Mouse (Mus musculus) kidney, postnatal 14 days (tissue): ENCODE measurements at regions not wholly inside any gene's neighbourhood (a gene's known extent, or its start where the extent isn't known, plus 50 kb on each side); places are given as distances from the start of the nearest gene placed in this dataset.

Experiments used
- DNase-seq: peaks from one replicate; pipeline ENCODE4 v3.0.0; 2022; ENCODE audit warnings: mixed read lengths

DNA sequence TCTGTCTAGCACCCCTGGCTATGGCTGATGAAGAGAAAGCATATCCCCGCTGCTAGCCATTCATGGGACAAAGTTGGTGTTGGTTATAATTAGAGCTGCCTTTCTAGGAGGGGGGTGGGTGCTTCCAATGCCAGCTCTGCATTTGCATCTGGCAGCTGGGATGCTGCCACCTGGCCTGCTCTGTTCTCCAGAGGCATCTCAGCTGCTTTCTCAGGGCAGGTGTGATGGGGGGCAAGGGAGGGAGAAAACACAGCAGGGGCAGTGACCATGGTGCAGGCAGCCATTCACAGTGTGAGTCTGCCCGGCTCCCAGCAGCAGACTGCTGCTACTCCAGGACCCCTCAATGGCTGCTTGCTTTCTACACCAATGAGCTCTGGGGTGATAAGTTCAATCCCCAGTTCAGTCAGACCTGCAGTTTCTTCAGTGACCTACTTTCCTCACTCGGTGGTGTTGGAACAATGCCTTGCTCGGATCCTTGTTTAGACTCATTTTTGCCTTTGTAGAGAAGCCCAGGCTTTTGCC is 73.9 kb upstream of the Klf7 start:
- no peak for DNase-seq

- no peak for DNase-seq
Observed at GRCm38 (mm10) chr1:64195294-64195693, 73.2 kb upstream of the Klf7 start.

- DNase-seq: peak; percentile 66
Observed at GRCm38 (mm10) chr1:64193150-64193838, 71.2 kb upstream of the Klf7 start.

DNA sequence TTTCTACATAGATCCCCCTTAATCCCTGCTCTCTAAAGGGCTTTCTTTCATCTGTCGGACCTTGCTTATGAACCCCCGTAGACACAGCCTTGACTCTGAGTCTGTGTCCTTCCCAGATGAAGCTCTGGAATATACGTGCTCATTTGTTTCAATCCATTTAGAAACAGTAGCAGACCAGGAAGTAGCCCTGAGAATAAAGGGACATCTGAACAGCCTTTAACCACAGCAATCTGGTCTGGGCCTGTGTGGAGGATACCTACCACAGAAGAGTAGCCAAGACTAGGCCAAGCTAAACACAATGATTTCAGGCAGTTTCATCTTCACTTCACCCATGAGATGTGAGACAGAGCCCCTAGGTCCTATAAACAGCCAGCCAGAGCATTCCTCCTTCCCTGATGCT is 70.7 kb upstream of the Klf7 start:
- DNase-seq: no peak

DNA sequence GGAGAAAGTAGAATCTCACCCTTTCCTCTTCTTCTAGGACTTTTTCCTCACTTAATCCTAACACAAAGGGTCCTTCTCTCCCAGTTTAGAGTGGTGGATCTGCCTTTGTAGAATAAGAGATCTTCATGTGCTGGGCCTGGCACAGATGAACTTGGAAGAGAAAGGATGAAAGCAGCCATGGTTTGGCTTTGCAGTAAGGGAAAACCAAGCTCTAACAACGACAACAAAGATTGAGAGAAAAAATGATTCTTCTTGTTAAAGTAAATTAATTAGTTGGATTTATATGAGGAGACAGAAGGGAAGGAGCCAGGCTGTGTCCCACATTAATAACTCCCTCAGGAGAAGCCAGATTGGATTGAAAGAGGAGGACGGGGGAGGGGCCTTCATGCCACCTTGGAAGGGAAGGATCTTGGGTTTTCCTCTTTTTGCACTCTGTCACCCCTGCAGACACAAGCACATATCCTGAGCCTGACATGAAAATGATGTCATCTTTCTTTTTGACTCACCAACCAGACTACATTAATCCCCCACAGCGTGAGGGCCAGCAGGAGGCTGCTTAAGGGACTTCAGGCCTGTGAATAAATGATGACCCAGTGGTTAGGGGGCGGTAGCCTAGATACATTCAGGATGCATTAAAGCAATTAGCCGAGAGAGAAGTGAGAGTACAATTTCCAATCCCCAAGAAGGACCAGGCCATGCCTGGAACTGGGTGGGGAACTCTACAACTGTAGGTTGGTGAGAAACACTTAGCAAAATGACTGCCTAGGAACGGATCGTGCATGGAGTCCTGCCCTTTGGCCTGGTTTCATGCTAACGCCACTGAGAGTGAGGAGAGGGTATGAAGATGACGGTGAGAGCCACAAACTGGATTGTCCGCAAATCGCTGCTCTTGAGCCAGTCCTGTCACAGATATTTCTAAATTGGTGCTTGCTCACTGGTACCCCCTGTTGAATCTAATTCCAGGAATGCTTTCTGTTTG is 69.4 kb upstream of the Klf7 start:
- no peak for DNase-seq

DNA sequence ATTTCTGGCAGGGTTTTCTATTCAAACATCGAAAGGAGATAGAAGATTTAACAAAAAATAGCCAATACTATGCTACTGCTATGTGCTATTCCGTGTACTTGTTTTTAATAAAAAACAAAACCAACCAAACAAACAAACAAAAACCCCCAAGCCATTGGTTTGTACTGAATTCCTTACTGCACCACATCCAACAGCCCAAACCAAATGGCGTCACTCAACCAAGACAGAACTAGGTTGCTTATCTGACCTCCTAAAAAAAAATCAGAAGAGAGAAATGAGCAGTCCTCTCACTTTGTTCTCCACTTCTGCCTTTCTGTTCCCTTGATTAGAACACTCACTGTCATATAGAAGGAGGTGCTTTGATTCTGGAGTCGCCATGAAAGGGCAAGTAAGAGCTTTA is 68.6 kb upstream of the Klf7 start:
- no peak for DNase-seq

DNA sequence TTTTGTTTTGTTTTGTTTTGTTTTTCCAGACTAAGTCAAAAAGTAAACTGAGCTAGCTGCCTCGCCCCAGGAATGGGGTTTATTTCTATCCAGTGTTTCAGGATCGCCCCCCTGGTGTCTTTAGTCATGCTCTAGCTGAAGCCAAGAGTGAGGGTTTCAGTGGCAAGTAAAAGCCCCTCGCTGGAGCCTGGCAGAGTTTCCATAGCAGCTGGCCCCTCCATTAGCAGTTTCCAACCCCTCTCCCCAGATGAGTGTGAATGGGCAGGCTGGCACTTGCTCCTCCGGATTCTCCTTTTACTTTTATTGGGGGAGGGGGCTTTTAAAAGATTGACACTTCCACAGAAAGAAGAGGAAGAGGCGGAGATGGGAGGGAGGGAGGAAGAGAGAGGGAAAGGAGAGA is 68.0 kb upstream of the Klf7 start:
- DNase-seq: no peak

DNA sequence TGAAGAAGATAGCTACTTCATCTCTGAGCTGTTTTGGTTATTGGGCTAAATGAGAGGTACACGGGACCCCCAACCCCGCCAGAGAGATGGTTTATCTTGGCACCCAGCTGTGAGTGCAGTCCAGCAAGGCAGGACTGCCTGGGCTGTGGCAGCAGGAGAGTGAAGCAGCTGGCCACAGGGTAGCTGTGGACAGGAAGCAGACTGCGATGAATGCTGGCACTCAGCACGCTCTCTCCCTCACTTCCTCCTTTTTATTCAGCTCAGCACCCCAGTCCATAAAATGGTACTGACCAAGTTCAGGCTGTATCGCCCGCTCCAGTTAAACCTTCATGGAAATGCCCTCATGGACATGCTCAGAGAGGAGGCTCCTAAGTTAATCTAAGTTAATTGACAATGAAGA is 67.4 kb upstream of the Klf7 start:
- peak; percentile 29 for DNase-seq

DNA sequence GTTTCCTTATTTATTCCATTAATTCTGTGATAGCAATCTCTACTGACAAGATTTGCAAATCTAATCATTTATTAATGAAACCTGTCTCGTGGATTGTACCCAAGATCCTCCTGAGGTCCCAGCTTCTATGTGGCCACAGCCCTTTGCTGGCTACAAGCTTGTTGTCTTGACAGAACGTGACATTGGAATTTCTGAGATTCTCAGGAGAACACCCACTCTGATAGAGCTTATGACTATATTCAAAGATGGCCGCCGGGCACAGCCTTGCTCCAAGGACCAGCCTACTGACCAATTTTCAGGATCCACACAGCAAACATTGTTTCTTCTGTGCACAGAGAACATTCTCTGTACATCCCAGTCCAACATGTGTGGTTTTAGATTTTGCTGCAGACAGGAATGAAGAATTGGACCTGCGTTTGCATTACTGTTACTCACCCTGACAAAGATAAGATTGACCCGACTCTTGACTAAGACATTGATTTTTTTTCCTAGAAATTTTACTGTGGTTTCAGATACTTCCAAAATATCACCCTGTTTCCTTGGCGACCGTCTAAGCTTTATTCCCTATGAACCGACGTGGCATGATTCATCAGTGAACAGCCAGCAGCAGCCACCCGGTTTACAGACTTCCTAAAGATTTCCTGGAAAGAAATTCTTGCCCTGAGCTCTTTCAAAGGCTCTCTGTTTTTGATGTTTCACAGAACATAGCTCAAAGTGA is 65.9 kb upstream of the Klf7 start:
- no peak for DNase-seq

GRCm38 (mm10) chr1:64173708-64174107 is 51.6 kb upstream of the Klf7 start:
- DNase-seq: no peak

DNA sequence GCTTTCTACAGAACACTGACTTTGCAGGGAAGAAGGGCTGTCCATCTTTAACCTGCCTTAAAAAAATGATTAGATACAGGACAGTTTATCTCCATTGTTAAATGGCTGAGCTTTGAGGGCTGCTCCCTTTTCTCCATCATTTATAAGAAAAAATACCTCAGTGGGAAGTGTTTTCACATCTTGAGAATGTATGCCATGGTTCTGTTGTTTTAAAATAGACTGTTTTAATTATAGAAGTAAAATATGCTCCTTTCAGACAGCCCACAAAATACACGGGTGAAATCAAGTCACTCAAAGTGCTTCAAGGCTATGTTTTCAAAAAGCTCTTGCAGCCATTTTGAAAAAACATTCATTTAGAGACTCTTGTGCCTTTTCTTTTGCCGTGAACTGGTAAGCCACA is 50.0 kb upstream of the Klf7 start:
- no peak for DNase-seq
